Mouse (Mus musculus) G1E (cell line): ENCODE results near the gene Csf2rb2.

Experiments
- CTCF ChIP-seq: IDR thresholded peaks from 2 replicates; pipeline ENCODE4 v1.5.1; 2012; ENCODE audit warnings: low read depth, low read length, inconsistent platforms, mixed read lengths
- GATA2 ChIP-seq: IDR thresholded peaks from 2 replicates; pipeline ENCODE4 v1.6.1; 2012; ENCODE audit warnings: low read depth, low read length, inconsistent platforms, borderline replicate concordance
- POLR2AphosphoS5 ChIP-seq: IDR thresholded peaks from 2 replicates; pipeline ENCODE4 v1.6.1; 2012; ENCODE audit warnings: low read depth, low read length, inconsistent platforms; ENCODE audit not compliant: insufficient replicate concordance

GRCm38 (mm10) chr15:78234823-78235509 is 70.6 kb downstream of the Csf2rb2 start:
- TF ChIP-seq POLR2AphosphoS5 = no peak
- TF ChIP-seq CTCF = no peak
- no peak for TF ChIP-seq GATA2
